Mouse (Mus musculus): ENCODE measurements around the gene Stx18. TPM values are rescaled to one million over a fixed set of nuclear protein-coding genes. Genes with fewer than 3 reads are reported as not detected.
A peak's percentile ranks its signal among the peaks of the same experiment; 100 is the strongest.

Stx18 gene
- polyA plus RNA-seq, 1 experiment, result 10.2 TPM

DNA sequence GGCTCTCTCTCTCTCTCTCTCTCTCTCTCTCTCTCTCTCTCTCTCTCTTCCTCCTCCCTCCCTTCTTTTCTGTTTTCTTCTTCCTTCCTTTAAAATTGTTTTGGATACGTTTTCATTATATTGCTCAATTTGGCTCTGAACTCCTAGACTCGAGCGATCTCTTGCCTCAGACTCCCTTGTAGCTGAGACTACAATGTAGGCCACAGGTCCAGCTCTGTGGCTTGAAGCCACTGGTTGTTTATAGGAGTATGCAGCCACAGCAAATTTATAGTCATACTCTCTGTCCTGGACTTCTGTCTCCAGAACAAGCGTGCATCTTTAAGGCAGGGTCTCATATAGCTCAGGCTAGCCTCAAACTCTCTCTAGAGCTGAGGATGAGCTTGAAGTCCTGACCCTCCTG is 29.5 kb upstream of the Stx18 start:
- no peak overlapping the region for H3K4me3 ChIP-seq (ENCODE audit: extremely low read depth, insufficient read depth, insufficient read length)
- DNase-seq (ENCODE audit: low read depth in 1 of 2, low spot score in 2 of 2), result no peak
- H3K36me3 ChIP-seq (ENCODE audit: control insufficient read depth, insufficient read depth, low read length), result no peaks in the 10 kb centered on the region
- WGBS, result 81% methylated on average over 4 of the region's 4 CpGs
- TF ChIP-seq POLR2A (IDR thresholded peaks at IDR 0.05; ENCODE audit: low read depth, low read length), result no peak
- TF ChIP-seq CTCF (IDR thresholded peaks at IDR 0.05; ENCODE audit: extremely low read depth, insufficient read depth, insufficient read length, insufficient replicate concordance), result no peak
- H3K27ac ChIP-seq (ENCODE audit: insufficient read depth, low read length), result no peak overlapping the region
- no peaks in the 10 kb centered on the region for H3K4me1 ChIP-seq (ENCODE audit: control insufficient read depth, insufficient read depth, insufficient read length)
- H3K27me3 ChIP-seq (ENCODE audit: control insufficient read depth, insufficient read depth, low read length), result no peaks in the 10 kb centered on the region

- WGBS, result 78% methylated on average over 3 of the region's 3 CpGs
- no peak for DNase-seq (ENCODE audit: low read depth in 1 of 2, low spot score in 2 of 2)
- H3K4me3 ChIP-seq (ENCODE audit: extremely low read depth, insufficient read depth, insufficient read length), result no peak overlapping the region
- no peaks in the 10 kb centered on the region for H3K27me3 ChIP-seq (ENCODE audit: control insufficient read depth, insufficient read depth, low read length)
- no peaks in the 10 kb centered on the region for H3K4me1 ChIP-seq (ENCODE audit: control insufficient read depth, insufficient read depth, insufficient read length)
- H3K36me3 ChIP-seq (ENCODE audit: control insufficient read depth, insufficient read depth, low read length), result no peaks in the 10 kb centered on the region
- no peak overlapping the region for H3K27ac ChIP-seq (ENCODE audit: insufficient read depth, low read length)
- no peak for TF ChIP-seq CTCF (IDR thresholded peaks at IDR 0.05; ENCODE audit: extremely low read depth, insufficient read depth, insufficient read length, insufficient replicate concordance)
- TF ChIP-seq POLR2A (IDR thresholded peaks at IDR 0.05; ENCODE audit: low read depth, low read length), result no peak
Measured at GRCm38 (mm10) chr5:38014916-38015315, 23.6 kb upstream of the Stx18 start.

- H3K27ac ChIP-seq (ENCODE audit: insufficient read depth, low read length), result no peak overlapping the region
- DNase-seq (ENCODE audit: low read depth in 1 of 2, low spot score in 2 of 2), result no peak
- H3K36me3 ChIP-seq (ENCODE audit: control insufficient read depth, insufficient read depth, low read length), result no peaks in the 10 kb centered on the region
- WGBS, result 82% methylated on average over 3 of the region's 3 CpGs
- H3K27me3 ChIP-seq (ENCODE audit: control insufficient read depth, insufficient read depth, low read length), result no peaks in the 10 kb centered on the region
- H3K4me1 ChIP-seq (ENCODE audit: control insufficient read depth, insufficient read depth, insufficient read length), result no peaks in the 10 kb centered on the region
- no peak for TF ChIP-seq CTCF (IDR thresholded peaks at IDR 0.05; ENCODE audit: extremely low read depth, insufficient read depth, insufficient read length, insufficient replicate concordance)
- no peak for TF ChIP-seq POLR2A (IDR thresholded peaks at IDR 0.05; ENCODE audit: low read depth, low read length)
- no peak overlapping the region for H3K4me3 ChIP-seq (ENCODE audit: extremely low read depth, insufficient read depth, insufficient read length)
Measured at GRCm38 (mm10) chr5:38016945-38017344, 21.6 kb upstream of the Stx18 start.

DNA sequence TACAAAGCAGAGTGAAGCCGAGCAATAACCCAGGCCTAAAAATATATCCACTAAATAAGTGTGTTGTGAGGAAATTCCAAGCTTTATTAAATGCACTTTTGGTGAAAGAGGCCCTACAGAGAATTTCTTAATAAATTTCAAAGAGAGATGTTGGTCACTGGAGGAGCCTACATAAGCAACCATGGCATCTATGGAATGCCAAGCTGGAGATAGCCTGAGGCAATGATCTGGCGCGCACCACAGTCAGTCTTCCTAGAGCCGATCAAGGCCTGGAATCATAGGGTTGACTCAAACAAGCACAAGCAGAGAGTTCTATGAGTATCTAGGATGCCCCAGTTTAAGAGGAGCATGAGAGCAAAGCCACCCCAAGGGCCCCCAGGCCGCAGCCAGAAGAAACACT is 10.9 kb upstream of the Stx18 start:
- WGBS, result 92% methylated on average over 5 of the region's 5 CpGs
- no peak for TF ChIP-seq POLR2A (IDR thresholded peaks at IDR 0.05; ENCODE audit: low read depth, low read length)
- no peak for TF ChIP-seq CTCF (IDR thresholded peaks at IDR 0.05; ENCODE audit: extremely low read depth, insufficient read depth, insufficient read length, insufficient replicate concordance)
- Histone ChIP-seq H3K4me1 (ENCODE audit: control insufficient read depth, insufficient read depth, insufficient read length) (no peaks in the 10 kb centered on the region), H3K36me3 (ENCODE audit: control insufficient read depth, insufficient read depth, low read length) (no peaks in the 10 kb centered on the region), H3K27me3 (ENCODE audit: control insufficient read depth, insufficient read depth, low read length) (no peaks in the 10 kb centered on the region), H3K4me3 (ENCODE audit: extremely low read depth, insufficient read depth, insufficient read length) (no peak overlapping the region), H3K27ac (ENCODE audit: insufficient read depth, low read length) (no peak overlapping the region)
- DNase-seq (ENCODE audit: low read depth in 1 of 2, low spot score in 2 of 2), result no peak

DNA sequence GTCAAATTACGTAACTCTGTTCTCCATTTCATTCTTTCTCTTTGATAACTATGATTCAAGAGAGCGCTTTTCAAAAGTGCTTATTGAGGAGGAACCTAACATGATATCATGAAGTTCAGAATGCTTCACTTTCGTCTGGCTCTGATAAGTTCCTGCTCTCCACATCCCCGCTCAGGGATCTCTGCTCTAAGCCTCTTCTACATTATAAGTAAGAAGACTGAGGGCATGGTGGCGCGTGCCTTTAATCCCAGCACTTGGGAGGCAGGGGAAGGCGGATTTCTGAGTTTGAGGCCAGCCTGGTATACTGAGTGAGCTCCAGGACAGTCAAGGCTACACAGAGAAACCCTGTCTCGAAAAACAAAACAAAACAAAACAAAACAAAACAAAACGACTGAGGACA is 268 bp upstream of the Stx18 start:
- no peak for DNase-seq (ENCODE audit: low read depth in 1 of 2, low spot score in 2 of 2)
- TF ChIP-seq CTCF (IDR thresholded peaks at IDR 0.05; ENCODE audit: extremely low read depth, insufficient read depth, insufficient read length, insufficient replicate concordance), result no peak
- TF ChIP-seq POLR2A (IDR thresholded peaks at IDR 0.05; ENCODE audit: low read depth, low read length), result no peak
- peak overlapping the region; percentile 88; the same call in 1 of the 2 replicates for H3K4me3 ChIP-seq (ENCODE audit: extremely low read depth, insufficient read depth, insufficient read length)
- H3K4me1 ChIP-seq (ENCODE audit: control insufficient read depth, insufficient read depth, insufficient read length), result no peaks in the 10 kb centered on the region
- H3K27me3 ChIP-seq (ENCODE audit: control insufficient read depth, insufficient read depth, low read length), result no peaks in the 10 kb centered on the region
- H3K36me3 ChIP-seq (ENCODE audit: control insufficient read depth, insufficient read depth, low read length), result no peaks in the 10 kb centered on the region
- WGBS, result 21% methylated on average over 9 of the region's 9 CpGs
- H3K27ac ChIP-seq (ENCODE audit: insufficient read depth, low read length), result no peak overlapping the region

DNA sequence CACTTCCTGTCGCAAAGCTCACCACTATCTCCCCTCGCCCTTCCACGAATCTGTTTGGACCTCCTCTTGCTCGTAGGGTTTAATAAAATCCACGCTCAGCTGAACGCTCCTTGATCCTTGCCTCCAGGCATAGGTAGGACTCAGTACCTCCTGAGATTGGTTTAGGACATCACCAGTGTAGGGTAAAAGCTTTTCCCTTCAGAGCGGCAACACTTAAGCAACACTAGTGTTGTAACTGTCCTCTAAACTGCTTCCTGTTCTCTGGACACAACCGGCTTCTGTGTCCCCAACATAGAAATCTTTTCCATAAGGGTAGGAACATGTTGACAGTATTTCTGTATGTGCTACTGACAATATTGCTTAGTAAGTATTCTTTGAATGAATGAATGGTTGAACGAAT is 1.3 kb downstream of the Stx18 start:
- no peak for DNase-seq (ENCODE audit: low read depth in 1 of 2, low spot score in 2 of 2)
- Histone ChIP-seq H3K27ac (ENCODE audit: insufficient read depth, low read length) (no peak overlapping the region), H3K4me1 (ENCODE audit: control insufficient read depth, insufficient read depth, insufficient read length) (no peaks in the 10 kb centered on the region), H3K4me3 (ENCODE audit: extremely low read depth, insufficient read depth, insufficient read length) (peak overlapping the region; percentile 88), H3K36me3 (ENCODE audit: control insufficient read depth, insufficient read depth, low read length) (no peaks in the 10 kb centered on the region), H3K27me3 (ENCODE audit: control insufficient read depth, insufficient read depth, low read length) (no peaks in the 10 kb centered on the region)
- WGBS, result 23% methylated on average over 9 of the region's 9 CpGs
- TF ChIP-seq CTCF (IDR thresholded peaks at IDR 0.05; ENCODE audit: extremely low read depth, insufficient read depth, insufficient read length, insufficient replicate concordance), result no peak
- no peak for TF ChIP-seq POLR2A (IDR thresholded peaks at IDR 0.05; ENCODE audit: low read depth, low read length)

DNA sequence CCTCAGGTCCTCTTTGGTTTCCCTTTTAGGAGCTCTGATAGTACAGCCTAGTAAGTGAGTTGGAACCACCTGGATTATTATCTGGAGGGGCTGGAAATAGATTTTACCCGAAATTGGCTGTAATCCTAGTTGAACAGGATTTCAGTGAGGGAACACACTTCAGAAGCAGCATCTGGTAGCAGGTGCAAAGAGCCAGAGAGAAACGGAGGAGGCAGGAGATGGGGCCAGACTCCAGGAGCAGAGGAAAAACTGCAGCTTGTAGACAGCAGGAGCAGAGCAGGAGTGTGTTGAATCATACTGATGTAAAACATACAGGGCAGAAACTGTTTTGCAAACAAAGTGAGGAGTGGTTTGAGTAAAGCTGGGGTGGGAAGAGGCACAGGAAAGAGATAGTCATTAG is 6.4 kb downstream of the Stx18 start:
- no peaks in the 10 kb centered on the region for H3K27me3 ChIP-seq (ENCODE audit: control insufficient read depth, insufficient read depth, low read length)
- H3K4me1 ChIP-seq (ENCODE audit: control insufficient read depth, insufficient read depth, insufficient read length), result no peaks in the 10 kb centered on the region
- TF ChIP-seq CTCF (IDR thresholded peaks at IDR 0.05; ENCODE audit: extremely low read depth, insufficient read depth, insufficient read length, insufficient replicate concordance) (no peak), POLR2A (IDR thresholded peaks at IDR 0.05; ENCODE audit: low read depth, low read length) (no peak)
- H3K27ac ChIP-seq (ENCODE audit: insufficient read depth, low read length), result no peak overlapping the region
- no peak for DNase-seq (ENCODE audit: low read depth in 1 of 2, low spot score in 2 of 2)
- WGBS, result 70% methylated on average over 2 of the region's 2 CpGs
- no peak overlapping the region for H3K4me3 ChIP-seq (ENCODE audit: extremely low read depth, insufficient read depth, insufficient read length)
- H3K36me3 ChIP-seq (ENCODE audit: control insufficient read depth, insufficient read depth, low read length), result no peaks in the 10 kb centered on the region

All from spleen, adult 2 months (tissue).